Mouse (Mus musculus) midbrain, embryonic 11.5 days (tissue): ENCODE results near the gene Zbtb8a. TPM values are rescaled to one million over a fixed set of nuclear protein-coding genes. Genes with fewer than 3 reads are reported as not detected.
A peak's percentile ranks its signal among the peaks of the same experiment; 100 is the strongest.

Experiments
- ATAC-seq: fragments of 200-750 bp; cut with Nextera tagmentation; 2 replicates; pipeline ENCODE4 v1.8.0; 2017; ENCODE audit warnings: moderate TSS enrichment, moderate library complexity; ENCODE audit not compliant: low FRiP score
- DNase-seq: peaks from one replicate; pipeline ENCODE4 v3.0.0; 2015; ENCODE audit warnings: low spot score; ENCODE audit errors: missing footprints
- H3K27ac ChIP-seq: fragments of 300-500 bp; sonication (generic); 2 replicates; pipeline ENCODE4 v1.5.1; 2014; ENCODE audit warnings: low read depth, low read length
- H3K27me3 ChIP-seq: fragments of 300-500 bp; sonication (generic); 2 replicates; pipeline ENCODE4 v1.6.1; 2014; ENCODE audit warnings: mild to moderate bottlenecking, low read length, moderate library complexity, mixed read lengths; ENCODE audit not compliant: control insufficient read depth, insufficient read depth
- H3K36me3 ChIP-seq: fragments of 300-500 bp; sonication (generic); 2 replicates; pipeline ENCODE4 v1.6.1; 2014; ENCODE audit warnings: mild to moderate bottlenecking, low read length, moderate library complexity, mixed read lengths; ENCODE audit not compliant: control insufficient read depth, insufficient read depth
- H3K4me1 ChIP-seq: fragments of 300-500 bp; sonication (generic); 2 replicates; pipeline ENCODE4 v1.6.1; 2014; ENCODE audit warnings: low read length; ENCODE audit not compliant: control insufficient read depth, insufficient read depth
- H3K4me2 ChIP-seq: fragments of 300-500 bp; sonication (generic); 2 replicates; pipeline ENCODE4 v1.6.1; 2014; ENCODE audit warnings: mild to moderate bottlenecking, moderate library complexity
- H3K4me3 ChIP-seq: fragments of 300-500 bp; sonication (generic); 2 replicates; pipeline ENCODE4 v1.5.1; 2014; ENCODE audit warnings: low read depth, low read length
- H3K9ac ChIP-seq: fragments of 300-500 bp; sonication (generic); 2 replicates; pipeline ENCODE4 v1.6.1; 2014; ENCODE audit warnings: low read length
- H3K9me3 ChIP-seq: fragments of 300-500 bp; sonication (generic); 2 replicates; pipeline ENCODE4 v1.6.1; 2016; ENCODE audit warnings: low read length; ENCODE audit not compliant: control insufficient read depth
- whole genome bisulfite sequencing: fragments of 180-500 bp; shearing (Covaris S2); extraction: QIAGEN DNeasy Blood & Tissue Kit; methylation state at CpG from one replicate; pipeline ENCODE4 v1.1.7; 2014; 5-methylcytosine and 5-hydroxymethylcytosine counted together
- polyA plus RNA-seq: library from polyadenylated mRNA; unstranded; fragments of >200 nt; fragmentation: Nextera tagmentation; extraction: Ambion mirVana; gene quantifications from 2 replicates; pipeline ENCODE4 v1.2.1, GENCODE M21; 2014

Zbtb8a gene
- polyA plus RNA-seq, 1 experiment from 2014 or later: 6.7 TPM

DNA sequence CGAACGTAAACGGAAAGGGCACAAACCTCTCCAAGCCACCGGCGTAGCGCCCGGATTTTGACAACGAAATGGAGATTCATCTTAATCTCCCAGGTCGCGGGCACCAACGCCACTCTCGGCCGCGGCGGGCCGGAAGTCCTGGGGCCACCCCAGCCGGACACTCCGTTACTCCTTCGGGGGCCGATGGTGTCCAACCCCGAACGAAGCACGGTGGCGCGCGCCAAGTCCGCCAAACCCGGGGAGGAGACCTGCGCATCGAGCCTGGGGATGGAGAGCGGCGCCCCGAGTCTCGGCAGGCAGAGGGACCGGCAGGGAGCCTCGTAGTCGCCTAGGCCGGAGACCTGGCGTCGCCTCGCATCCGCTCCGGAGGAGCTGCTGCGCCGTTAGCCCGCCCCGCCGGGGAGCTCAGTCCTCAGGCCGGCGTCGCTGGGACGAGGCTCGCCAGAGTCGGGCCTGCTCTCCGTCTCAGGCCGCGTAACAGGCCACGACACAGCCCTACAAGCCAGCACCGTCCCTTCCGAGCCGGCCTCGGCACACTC is 43.2 kb downstream of the Zbtb8a start:
- Histone ChIP-seq H3K9ac (peak overlapping the region; percentile 98), H3K4me1 (peaks cover 29% of the 10 kb centered on the region), H3K27ac (peak overlapping the region; percentile 97), H3K4me2 (peak overlapping the region; percentile 68), H3K36me3 (no peaks in the 10 kb centered on the region), H3K4me3 (peak overlapping the region; percentile 97), H3K9me3 (no peaks in the 10 kb centered on the region), H3K27me3 (no peaks in the 10 kb centered on the region)
- WGBS: under 1% methylated on average over 62 of the region's 62 CpGs
- DNase-seq: peak; percentile 98
- no peak for ATAC-seq

DNA sequence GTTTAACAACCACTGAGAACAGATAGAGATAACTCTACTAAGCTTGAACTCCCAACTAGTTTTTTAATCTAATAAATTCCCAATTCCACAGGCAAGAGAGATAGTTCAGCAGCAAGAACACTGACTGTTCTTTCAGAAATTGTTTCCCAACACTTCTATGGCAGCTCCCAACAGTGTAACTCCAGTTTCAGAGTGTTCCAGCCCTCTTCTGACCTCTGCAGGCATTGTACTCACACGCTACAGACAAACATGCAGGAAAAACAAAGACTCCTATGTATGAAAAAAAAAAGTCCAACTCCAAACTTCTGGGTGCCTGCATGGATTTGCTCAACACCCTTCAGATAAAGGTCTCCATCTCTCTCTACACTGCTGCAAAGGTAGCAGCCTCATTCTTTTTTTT is 45.1 kb downstream of the Zbtb8a start:
- Histone ChIP-seq H3K9ac (no peak overlapping the region), H3K4me2 (peak overlapping the region; percentile 68), H3K9me3 (no peaks in the 10 kb centered on the region), H3K4me3 (peak overlapping the region; percentile 97; the same call in 1 of the 2 replicates), H3K36me3 (peaks cover 6% of the 10 kb centered on the region), H3K27ac (no peak overlapping the region), H3K27me3 (no peaks in the 10 kb centered on the region), H3K4me1 (peaks cover 29% of the 10 kb centered on the region)
- WGBS: 62% methylated on average over 1 of the region's 1 CpGs
- ATAC-seq: no peak
- DNase-seq: no peak

DNA sequence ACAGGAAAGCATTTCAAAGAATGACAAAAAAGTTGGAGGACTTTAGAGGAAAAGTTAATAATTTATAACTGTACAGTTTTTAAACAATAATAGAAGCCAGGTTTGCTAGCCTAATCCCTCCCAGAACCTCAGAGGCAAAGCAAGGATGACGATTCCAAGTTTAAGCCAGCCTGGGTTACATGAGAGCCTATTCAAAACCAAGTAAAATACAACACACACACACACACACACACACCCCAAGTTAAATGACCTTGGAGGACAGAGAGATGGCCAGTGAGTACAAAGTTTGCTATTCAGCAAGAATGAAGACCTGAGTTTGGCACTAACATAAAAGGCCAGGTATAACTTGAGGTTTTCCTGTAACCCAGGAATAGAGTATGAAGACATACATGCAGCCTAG is 51.7 kb downstream of the Zbtb8a start:
- Histone ChIP-seq H3K9ac (no peak overlapping the region), H3K4me1 (peaks cover under 1% of the 10 kb centered on the region; the same call in 1 of the 2 replicates), H3K27ac (no peak overlapping the region), H3K36me3 (peaks cover 21% of the 10 kb centered on the region), H3K4me2 (no peak overlapping the region), H3K27me3 (no peaks in the 10 kb centered on the region), H3K4me3 (no peak overlapping the region), H3K9me3 (no peaks in the 10 kb centered on the region)
- DNase-seq: no peak
- 79% methylated on average over 1 of the region's 1 CpGs for WGBS
- ATAC-seq: no peak

DNA sequence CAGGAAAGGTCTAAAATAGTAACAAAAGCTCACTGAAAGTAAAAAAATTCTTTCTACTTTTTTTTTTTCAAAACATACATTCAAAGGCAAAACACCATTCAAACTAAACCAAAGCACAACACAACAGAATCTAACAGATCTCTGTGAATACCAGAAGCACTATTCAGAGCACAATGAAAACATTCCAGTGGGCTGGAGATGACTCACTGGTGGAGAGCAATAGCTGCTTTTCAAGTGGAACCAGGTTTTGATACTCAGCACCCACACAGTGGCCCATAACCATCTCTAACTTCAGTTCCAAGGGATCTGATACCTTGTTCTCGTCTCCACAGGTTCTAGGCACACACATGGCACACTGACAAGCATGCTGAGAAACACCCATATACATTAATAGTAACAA is 53.2 kb downstream of the Zbtb8a start:
- DNase-seq (no peak), ATAC-seq (no peak)
- Histone ChIP-seq H3K4me1 (no peaks in the 10 kb centered on the region), H3K27me3 (no peaks in the 10 kb centered on the region), H3K9ac (no peak overlapping the region), H3K9me3 (no peaks in the 10 kb centered on the region), H3K4me2 (no peak overlapping the region), H3K27ac (no peak overlapping the region), H3K4me3 (no peak overlapping the region), H3K36me3 (peaks cover 27% of the 10 kb centered on the region)
- 97% methylated on average over 1 of the region's 1 CpGs for WGBS

DNA sequence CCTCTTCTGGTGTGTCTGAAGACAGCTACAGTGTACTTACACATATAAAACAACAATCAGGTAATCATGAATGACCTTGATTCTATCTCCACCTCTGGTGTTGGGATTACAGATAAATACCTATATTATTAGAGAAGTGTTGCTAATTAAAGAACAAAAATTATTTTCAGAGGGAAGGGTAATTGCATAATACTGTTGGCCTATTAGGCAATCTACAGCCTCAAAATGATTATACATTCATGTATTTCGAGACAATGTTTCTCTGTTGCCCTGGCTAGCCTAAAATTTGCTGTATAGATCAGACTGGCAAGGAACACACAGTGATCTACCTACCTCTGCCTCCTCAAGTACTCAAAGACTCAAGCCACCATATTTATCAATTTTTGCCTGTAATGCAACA is 54.4 kb downstream of the Zbtb8a start:
- Histone ChIP-seq H3K4me2 (no peak overlapping the region), H3K4me1 (no peaks in the 10 kb centered on the region), H3K9ac (no peak overlapping the region), H3K4me3 (no peak overlapping the region), H3K36me3 (peaks cover 31% of the 10 kb centered on the region), H3K9me3 (no peaks in the 10 kb centered on the region), H3K27ac (no peak overlapping the region), H3K27me3 (no peaks in the 10 kb centered on the region)
- ATAC-seq (no peak), DNase-seq (no peak)
- WGBS: 90% methylated on average over 1 of the region's 1 CpGs

DNA sequence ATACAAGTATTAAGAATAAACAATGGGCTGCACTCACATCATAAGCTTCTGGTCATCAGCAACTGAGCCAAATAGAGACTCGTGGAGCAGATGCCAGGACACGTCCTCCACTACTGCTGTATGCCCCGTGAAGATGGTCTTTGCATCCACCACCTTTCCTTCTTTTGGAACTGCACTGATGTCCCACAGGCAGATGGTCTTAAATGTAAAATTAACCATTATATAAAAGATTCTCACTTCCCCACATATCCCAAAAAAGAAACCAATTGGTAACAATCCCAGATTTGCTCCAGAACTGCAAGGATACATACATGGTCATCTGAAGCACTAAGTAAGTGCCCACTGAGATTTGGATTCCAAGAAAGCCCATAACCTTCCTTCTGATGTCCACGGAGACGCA is 55.9 kb downstream of the Zbtb8a start:
- no peaks in the 10 kb centered on the region for H3K9me3 ChIP-seq
- 97% methylated on average over 5 of the region's 5 CpGs for WGBS
- H3K36me3 ChIP-seq: peaks cover 33% of the 10 kb centered on the region; the same call in 1 of the 2 replicates
- ATAC-seq: no peak
- no peak overlapping the region for H3K27ac ChIP-seq
- H3K4me2 ChIP-seq: no peak overlapping the region
- H3K9ac ChIP-seq: no peak overlapping the region
- H3K4me3 ChIP-seq: no peak overlapping the region
- no peaks in the 10 kb centered on the region for H3K4me1 ChIP-seq
- no peak for DNase-seq
- H3K27me3 ChIP-seq: no peaks in the 10 kb centered on the region

DNA sequence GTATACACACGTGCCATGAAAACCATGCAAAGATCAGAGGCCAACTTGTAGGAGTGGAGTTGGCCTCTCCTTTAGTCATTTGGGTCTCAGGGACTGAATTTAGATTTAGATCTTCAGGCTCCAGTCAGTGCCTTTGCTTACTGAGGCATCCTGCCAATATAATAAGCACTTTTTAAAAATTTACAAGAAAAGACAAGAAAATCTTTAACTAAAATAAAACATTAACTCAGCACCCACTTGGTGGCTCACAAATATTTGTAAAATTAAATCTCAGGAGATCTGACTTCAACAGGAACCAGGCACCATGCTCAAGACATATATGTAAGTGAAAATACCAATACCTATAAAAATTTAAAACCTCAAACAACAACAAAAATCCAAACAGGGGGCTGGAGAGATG is 57.0 kb downstream of the Zbtb8a start:
- DNase-seq (no peak), ATAC-seq (no peak)
- Histone ChIP-seq H3K4me2 (no peak overlapping the region), H3K9ac (no peak overlapping the region), H3K27ac (no peak overlapping the region), H3K4me1 (no peaks in the 10 kb centered on the region), H3K4me3 (no peak overlapping the region), H3K9me3 (no peaks in the 10 kb centered on the region), H3K27me3 (no peaks in the 10 kb centered on the region), H3K36me3 (peaks cover 36% of the 10 kb centered on the region)
- WGBS: 100% methylated on average over 1 of the region's 1 CpGs

DNA sequence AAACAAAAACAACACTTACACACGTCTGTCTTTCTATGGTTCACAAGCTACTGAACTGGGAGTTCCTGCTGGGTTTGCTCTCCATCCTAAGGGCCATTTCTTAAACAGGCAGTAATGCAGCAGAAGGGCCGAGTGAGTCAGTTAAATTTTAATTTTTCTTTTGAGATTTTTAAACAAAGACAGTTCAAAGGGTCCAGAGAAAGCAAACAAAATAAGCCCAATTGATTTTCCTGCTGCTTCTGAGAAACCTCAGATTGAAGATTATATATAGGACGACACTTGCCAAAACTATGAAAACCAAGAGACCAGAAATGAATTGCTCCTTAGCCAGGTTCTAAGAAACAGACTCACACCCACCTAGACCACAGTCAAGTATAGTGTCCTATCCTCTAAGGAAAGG is 64.0 kb downstream of the Zbtb8a start:
- H3K36me3 ChIP-seq: peaks cover 44% of the 10 kb centered on the region
- no peaks in the 10 kb centered on the region for H3K27me3 ChIP-seq
- no peaks in the 10 kb centered on the region for H3K4me1 ChIP-seq
- no peaks in the 10 kb centered on the region for H3K9me3 ChIP-seq
- no peak overlapping the region for H3K4me3 ChIP-seq
- no peak overlapping the region for H3K27ac ChIP-seq
- DNase-seq (no peak), ATAC-seq (no peak)
- 87% methylated on average over 3 of the region's 3 CpGs for WGBS
- no peak overlapping the region for H3K9ac ChIP-seq
- no peak overlapping the region for H3K4me2 ChIP-seq

DNA sequence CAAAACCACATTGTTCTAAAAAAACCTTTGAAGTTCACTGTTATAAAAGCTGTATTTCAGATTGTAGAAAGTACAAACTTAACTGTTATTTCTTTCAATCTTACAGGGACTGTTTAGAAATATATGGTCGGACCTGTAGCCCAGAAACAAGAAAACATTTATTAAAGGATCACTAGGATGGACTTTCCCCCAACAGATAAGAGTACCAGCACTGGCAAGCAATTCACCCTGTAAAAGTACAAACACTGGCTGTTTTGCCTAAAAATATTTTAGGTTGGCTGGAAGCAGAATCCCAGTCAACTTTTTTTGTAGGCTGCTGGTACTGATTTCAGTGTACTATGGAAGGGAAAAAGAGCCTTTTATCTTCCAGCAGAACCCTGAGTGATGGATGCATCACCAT is 70.0 kb downstream of the Zbtb8a start:
- Histone ChIP-seq H3K27ac (no peak overlapping the region), H3K9ac (no peak overlapping the region), H3K4me1 (no peaks in the 10 kb centered on the region), H3K36me3 (peaks cover 19% of the 10 kb centered on the region), H3K4me2 (no peak overlapping the region), H3K27me3 (no peaks in the 10 kb centered on the region), H3K9me3 (no peaks in the 10 kb centered on the region), H3K4me3 (no peak overlapping the region)
- WGBS: 93% methylated on average over 1 of the region's 1 CpGs
- DNase-seq (no peak), ATAC-seq (no peak)
